11 mouse cellular contexts compared by ENCODE assay signal in genomic region chr4:137869667-137870274, GRCm38 (mm10). TPM values are rescaled to one million over a fixed set of nuclear protein-coding genes. Genes with fewer than 3 reads are reported as not detected.
DNase-seq lines count a peak whose midpoint lies in the region; ATAC-seq and TF ChIP-seq lines count a peak whose summit lies in the region.
"Had no signal": no experiment of that assay in that cellular context is flagged by ENCODE, and none has a peak within 500 bp of the region (broad histone marks: within the 10 kb centered on the region; RNA-seq: fewer than 3 reads in every experiment).

No protein-coding gene starts in this region.

- H3K27ac ChIP-seq in hindbrain, embryonic 16.5 days (ENCODE audit: low read depth, low read length) = no peak overlapping the region
- no peak overlapping the region for H3K27ac ChIP-seq in hindbrain, embryonic 12.5 days
- H3K27ac ChIP-seq in embryonic facial prominence, embryonic 15.5 days (replicated peaks) = peak overlapping the region; percentile 76
- H3K27ac ChIP-seq in limb, embryonic 13.5 days = peak overlapping the region; percentile 44; the same call in 1 of the 2 replicates
- H3K27ac ChIP-seq in liver, postnatal 0 days (ENCODE audit: low read depth) = no peak overlapping the region

- H3K36me3 ChIP-seq in hindbrain, embryonic 16.5 days (ENCODE audit: control insufficient read depth, insufficient read depth, low read length) = no peaks in the 10 kb centered on the region
- H3K36me3 ChIP-seq in hindbrain, embryonic 12.5 days = no peaks in the 10 kb centered on the region
- H3K36me3 ChIP-seq in embryonic facial prominence, embryonic 15.5 days = no peaks in the 10 kb centered on the region
- H3K36me3 ChIP-seq in limb, embryonic 13.5 days = no peaks in the 10 kb centered on the region
- H3K36me3 ChIP-seq in liver, postnatal 0 days (replicated peaks; ENCODE audit: insufficient read depth, low read length) = no peaks in the 10 kb centered on the region

- H3K4me1 ChIP-seq in hindbrain, embryonic 16.5 days (ENCODE audit: control insufficient read depth, insufficient read depth, low read depth, low read length) = peaks cover 35% of the 10 kb centered on the region
- H3K4me1 ChIP-seq in hindbrain, embryonic 12.5 days = peaks cover 58% of the 10 kb centered on the region
- H3K4me1 ChIP-seq in embryonic facial prominence, embryonic 15.5 days = peaks cover 76% of the 10 kb centered on the region
- H3K4me1 ChIP-seq in limb, embryonic 13.5 days = peaks cover 67% of the 10 kb centered on the region
- peaks cover 49% of the 10 kb centered on the region for H3K4me1 ChIP-seq in liver, postnatal 0 days (ENCODE audit: insufficient read depth)

- H3K4me3 ChIP-seq in hindbrain, embryonic 16.5 days (ENCODE audit: low read length) = no peak overlapping the region
- no peak overlapping the region for H3K4me3 ChIP-seq in hindbrain, embryonic 12.5 days
- no peak overlapping the region for H3K4me3 ChIP-seq in embryonic facial prominence, embryonic 15.5 days (replicated peaks)
- no peak overlapping the region for H3K4me3 ChIP-seq in limb, embryonic 13.5 days
- H3K4me3 ChIP-seq in liver, postnatal 0 days (ENCODE audit: low read depth, low read length) = no peak overlapping the region

- peak; percentile 62 for DNase-seq in cerebellum, adult 11-12 months
- DNase-seq in cerebellum, adult 9-10 months = no peak
- no peak for DNase-seq in liver, postnatal 0 days
- no peak for DNase-seq in T-cell, adult 2 months (ENCODE audit: low spot score)
- DNase-seq: lung, adult 18-20 months; spleen, adult 18-20 months had no signal

- no peaks in the 10 kb centered on the region for H3K27me3 ChIP-seq in hindbrain, embryonic 16.5 days (replicated peaks; ENCODE audit: control insufficient read depth, insufficient read depth, low read length)
- no peaks in the 10 kb centered on the region; the same call in 1 of the 2 replicates for H3K27me3 ChIP-seq in hindbrain, embryonic 12.5 days
- no peaks in the 10 kb centered on the region for H3K27me3 ChIP-seq in embryonic facial prominence, embryonic 15.5 days
- H3K27me3 ChIP-seq in limb, embryonic 13.5 days = no peaks in the 10 kb centered on the region
- H3K27me3 ChIP-seq in liver, postnatal 0 days (ENCODE audit: insufficient read depth, low read length) = no peaks in the 10 kb centered on the region
- H3K27me3 ChIP-seq: Patski had no signal

- no peak for TF ChIP-seq EP300 in liver, postnatal 0 days (IDR thresholded peaks at IDR 0.05; ENCODE audit: low read depth)

- no peaks in the 10 kb centered on the region for H3K9me3 ChIP-seq in hindbrain, embryonic 16.5 days (ENCODE audit: control insufficient read depth, low read length)
- no peaks in the 10 kb centered on the region for H3K9me3 ChIP-seq in hindbrain, embryonic 12.5 days (replicated peaks)
- H3K9me3 ChIP-seq in embryonic facial prominence, embryonic 15.5 days (replicated peaks) = no peaks in the 10 kb centered on the region
- H3K9me3 ChIP-seq in limb, embryonic 13.5 days = no peaks in the 10 kb centered on the region
- H3K9me3 ChIP-seq in liver, postnatal 0 days (ENCODE audit: low read length) = no peaks in the 10 kb centered on the region

- WGBS in hindbrain, embryonic 16.5 days = 34% methylated on average over 16 of the region's 16 CpGs
- 46% methylated on average over 16 of the region's 16 CpGs for WGBS in hindbrain, embryonic 12.5 days
- WGBS in embryonic facial prominence, embryonic 15.5 days = 16% methylated on average over 16 of the region's 16 CpGs
- WGBS in limb, embryonic 13.5 days = 24% methylated on average over 16 of the region's 16 CpGs
- 64% methylated on average over 16 of the region's 16 CpGs for WGBS in liver, postnatal 0 days (ENCODE audit: insufficient replicate concordance)

- H3K4me2 ChIP-seq in hindbrain, embryonic 16.5 days (ENCODE audit: low read length) = no peak overlapping the region
- H3K4me2 ChIP-seq in hindbrain, embryonic 12.5 days (replicated peaks) = no peak overlapping the region
- no peak overlapping the region; the same call in 1 of the 2 replicates for H3K4me2 ChIP-seq in embryonic facial prominence, embryonic 15.5 days (replicated peaks)
- peak overlapping the region; percentile 34 for H3K4me2 ChIP-seq in limb, embryonic 13.5 days (replicated peaks)
- no peak overlapping the region for H3K4me2 ChIP-seq in liver, postnatal 0 days (ENCODE audit: low read depth, low read length)

- peak; percentile 9; the same call in 1 of the 2 replicates for ATAC-seq in hindbrain, embryonic 16.5 days
- ATAC-seq in hindbrain, embryonic 12.5 days (ENCODE audit: low FRiP score) = no peak
- peak; percentile 21; the same call in 1 of the 2 replicates for ATAC-seq in embryonic facial prominence, embryonic 15.5 days (ENCODE audit: insufficient number of reproducible peaks, low FRiP score, low TSS enrichment, low read depth)
- ATAC-seq in limb, embryonic 13.5 days (ENCODE audit: low FRiP score, low read depth) = 0 out of 2 replicates have a peak, but pooled peaks have one; percentile 6
- no peak for ATAC-seq in liver, postnatal 0 days
- ATAC-seq: Patski had no signal

- TF ChIP-seq CTCF in liver, postnatal 0 days (IDR thresholded peaks at IDR 0.05; ENCODE audit: low read depth) = no peak

- H3K9ac ChIP-seq in hindbrain, embryonic 16.5 days (ENCODE audit: low read depth, low read length) = no peak overlapping the region
- H3K9ac ChIP-seq in hindbrain, embryonic 12.5 days = no peak overlapping the region
- no peak overlapping the region for H3K9ac ChIP-seq in embryonic facial prominence, embryonic 15.5 days
- no peak overlapping the region for H3K9ac ChIP-seq in limb, embryonic 13.5 days
- H3K9ac ChIP-seq in liver, postnatal 0 days (replicated peaks) = no peak overlapping the region

RNA-seq across cellular contexts. Expression of gene Ece1, which starts 7.7 kb away (rescaled TPM):
- polyA plus RNA-seq in hindbrain, embryonic 16.5 days (2015; fragmentation: Nextera tagmentation; extraction: Ambion mirVana) = 18.5 and 29.8 TPM in 2 replicates
- 20.1 and 38.1 TPM in 2 replicates for polyA plus RNA-seq in hindbrain, embryonic 12.5 days (2016; fragmentation: Nextera tagmentation; extraction: Ambion mirVana)
- 65.5 and 74.6 TPM in 2 replicates for polyA plus RNA-seq in embryonic facial prominence, embryonic 15.5 days (2015; fragmentation: Nextera tagmentation; extraction: Ambion mirVana)
- polyA plus RNA-seq in limb, embryonic 13.5 days (2015; fragmentation: Nextera tagmentation; extraction: Ambion mirVana) = 29.2 and 31.4 TPM in 2 replicates
- polyA plus RNA-seq in liver, postnatal 0 days (2015; fragmentation: Nextera tagmentation; extraction: Ambion mirVana) = 32.9 and 35.7 TPM in 2 replicates

Comparison
In these comparisons a context has a peak if more than half of its experiments do, and no peak if none do; other contexts are left out.
1. ATAC-seq: peak in hindbrain, embryonic 16.5 days (single experiment), embryonic facial prominence, embryonic 15.5 days (single experiment) and limb, embryonic 13.5 days (single experiment); none in hindbrain, embryonic 12.5 days (single experiment) and liver, postnatal 0 days (single experiment).
2. H3K27ac ChIP-seq: peak in embryonic facial prominence, embryonic 15.5 days (single experiment) and limb, embryonic 13.5 days (single experiment); none in hindbrain, embryonic 16.5 days (single experiment), hindbrain, embryonic 12.5 days (single experiment) and liver, postnatal 0 days (single experiment).